Mouse (Mus musculus) left cerebral cortex, postnatal 4 days (tissue): ENCODE results near the gene Lhpp. TPM values are rescaled to one million over a fixed set of nuclear protein-coding genes. Genes with fewer than 3 reads are reported as not detected.

ENCODE experiments used
- DNase-seq: peaks from one replicate; pipeline ENCODE4 v3.0.0-alpha.2; 2022
- intact Hi-C: fragments of 180-260 bp; cut with DNase I; formaldehyde crosslinking; loops from one replicate; pipeline ENCODE4 v1.15.1; 2025
- total RNA-seq, 2 experiments: library from RNA; stranded (reverse); gene quantifications; 2 replicates each; pipeline ENCODE4 v1.2.3; 2021

Lhpp gene
- total RNA-seq, 2 experiments from 2014 or later, result 34.6 TPM

GRCm38 (mm10) chr7:132679117-132679516 lies 68.7 kb downstream of the Lhpp start:
- peak; percentile 80 for DNase-seq
- intact Hi-C loops, result no loop called here

GRCm38 (mm10) chr7:132679549-132679948 lies 69.1 kb downstream of the Lhpp start:
- no peak for DNase-seq

GRCm38 (mm10) chr7:132681296-132681695 lies 70.9 kb downstream of the Lhpp start:
- intact Hi-C loops, result no loop called here
- peak; percentile 73 for DNase-seq

More at GRCm38 (mm10) chr7:132679549-132679948, 69.1 kb downstream of the Lhpp start:
- intact Hi-C loops, result no loop called here

GRCm38 (mm10) chr7:132681831-132682230 lies 71.4 kb downstream of the Lhpp start:
- intact Hi-C loops, result no loop called here
- no peak for DNase-seq

- DNase-seq, result no peak
- intact Hi-C loops, result no loop called here
These were observed 71.9 kb downstream of the Lhpp start for GRCm38 (mm10) chr7:132682336-132682735.

DNA sequence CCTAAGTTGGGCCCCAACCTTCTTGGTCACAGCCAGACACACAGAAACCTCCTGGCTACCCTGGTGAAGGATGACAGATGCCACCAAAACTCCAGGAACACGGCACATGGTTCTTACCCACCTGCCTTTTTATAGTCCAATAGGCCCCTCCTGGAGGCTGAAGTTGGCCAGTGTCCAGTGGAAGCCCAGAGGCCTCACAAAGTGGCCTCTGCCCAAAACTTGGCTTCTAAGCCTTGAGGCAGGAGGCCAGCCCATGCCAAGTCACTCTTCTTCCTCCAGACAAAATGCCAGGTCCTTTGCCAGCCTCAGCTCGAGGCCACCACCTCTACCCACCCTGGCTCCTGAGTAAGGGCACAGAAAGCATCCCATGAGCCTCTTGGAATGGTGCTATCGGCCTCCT lies 72.5 kb downstream of the Lhpp start:
- intact Hi-C loops, result no loop called here

GRCm38 (mm10) chr7:132683923-132684322 lies 73.5 kb downstream of the Lhpp start:
- no peak for DNase-seq
- intact Hi-C loops, result no loop called here

More for the DNA sequence above, 72.5 kb downstream of the Lhpp start:
- peak; percentile 66 for DNase-seq

DNA sequence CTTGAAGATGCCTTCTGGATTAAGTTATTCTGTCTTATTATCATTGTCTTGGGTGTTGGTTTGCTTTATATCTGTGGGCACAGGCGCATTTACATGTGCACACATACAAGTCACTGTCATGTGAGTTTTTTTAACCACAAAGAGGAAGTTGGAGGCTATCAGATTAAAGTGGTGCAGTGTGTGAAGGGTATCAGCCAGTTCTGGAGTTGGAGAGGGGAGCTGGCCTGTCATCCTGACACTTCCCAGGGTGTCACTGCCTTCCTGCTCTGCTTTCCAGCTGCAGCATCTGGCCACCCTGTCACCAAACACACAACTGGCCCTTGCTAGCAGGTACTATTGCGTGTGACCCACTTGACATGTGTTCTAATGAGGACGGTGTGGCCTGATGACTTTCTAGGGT lies 76.1 kb downstream of the Lhpp start:
- no peak for DNase-seq
- intact Hi-C loops, result no loop called here

DNA sequence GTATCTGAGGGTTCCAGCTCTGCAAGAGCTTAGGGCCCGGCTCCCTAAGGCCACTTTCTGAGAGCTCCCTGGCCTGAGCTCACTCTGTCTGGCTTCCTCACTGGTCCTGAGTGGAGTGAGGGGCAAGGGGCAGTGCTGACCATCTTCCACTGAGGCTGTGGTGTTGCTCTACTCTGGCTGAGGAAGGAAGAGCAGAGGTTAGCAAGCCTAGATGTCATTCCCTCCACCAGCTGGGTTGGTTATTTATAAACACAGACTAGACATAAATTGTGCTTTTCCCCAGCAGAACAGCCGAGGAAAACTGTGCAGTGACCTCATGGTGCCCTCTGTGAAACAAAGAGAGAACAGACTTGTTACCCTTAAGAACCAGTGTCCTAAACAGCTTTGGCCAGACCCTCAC lies 77.5 kb downstream of the Lhpp start:
- intact Hi-C loops, result no loop called here
- no peak for DNase-seq

GRCm38 (mm10) chr7:132688721-132689120 lies 78.3 kb downstream of the Lhpp start:
- DNase-seq, result peak; percentile 56
- intact Hi-C loops, result no loop called here

DNA sequence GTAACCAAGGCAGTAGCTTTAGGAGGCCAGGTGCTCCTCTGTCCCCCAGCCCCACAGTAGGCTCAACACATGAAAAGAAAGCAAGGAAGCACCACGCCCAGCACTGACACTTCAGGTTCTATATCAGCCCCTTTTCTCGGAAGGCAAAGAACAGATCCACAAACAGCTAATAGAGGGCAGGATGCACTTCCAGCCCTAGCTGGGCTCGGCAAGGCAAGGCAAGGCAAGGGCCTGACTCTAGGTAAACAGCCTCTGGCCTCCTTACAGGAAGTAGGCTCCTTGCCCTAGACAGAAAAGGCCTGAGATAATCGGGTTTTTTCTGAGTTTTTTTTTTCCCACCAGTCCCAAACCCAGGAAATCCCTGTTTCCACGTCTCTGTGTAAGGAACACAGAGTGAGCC lies 79.3 kb downstream of the Lhpp start:
- intact Hi-C loops, result no loop called here
- DNase-seq, result no peak

- DNase-seq, result no peak
- intact Hi-C loops, result no loop called here
These were observed 80.5 kb downstream of the Lhpp start for GRCm38 (mm10) chr7:132690716-132691472.

GRCm38 (mm10) chr7:132692719-132693118 lies 82.3 kb downstream of the Lhpp start:
- peak; percentile 62 for DNase-seq
- intact Hi-C loops, result no loop called here

DNA sequence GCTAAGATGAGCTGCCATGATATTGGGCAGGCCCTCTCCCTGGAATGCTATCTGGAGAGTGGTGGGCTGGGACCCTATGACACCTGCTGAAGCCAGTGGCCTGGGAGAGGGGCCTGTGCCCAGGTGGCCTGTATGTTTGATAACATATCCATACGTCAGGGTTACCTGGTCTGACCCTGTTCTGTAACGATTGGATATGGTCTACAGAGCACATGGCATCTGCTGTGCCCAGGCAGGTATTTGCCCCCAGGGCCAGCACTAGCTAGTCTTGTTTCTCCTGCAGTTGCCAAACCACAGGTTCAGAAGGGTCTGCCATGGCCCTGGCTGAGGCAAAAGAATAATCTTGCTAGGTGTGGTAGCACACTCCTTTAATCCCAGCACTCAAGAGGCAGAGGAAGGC lies 83.1 kb downstream of the Lhpp start:
- intact Hi-C loops, result no loop called here
- DNase-seq, result no peak

DNA sequence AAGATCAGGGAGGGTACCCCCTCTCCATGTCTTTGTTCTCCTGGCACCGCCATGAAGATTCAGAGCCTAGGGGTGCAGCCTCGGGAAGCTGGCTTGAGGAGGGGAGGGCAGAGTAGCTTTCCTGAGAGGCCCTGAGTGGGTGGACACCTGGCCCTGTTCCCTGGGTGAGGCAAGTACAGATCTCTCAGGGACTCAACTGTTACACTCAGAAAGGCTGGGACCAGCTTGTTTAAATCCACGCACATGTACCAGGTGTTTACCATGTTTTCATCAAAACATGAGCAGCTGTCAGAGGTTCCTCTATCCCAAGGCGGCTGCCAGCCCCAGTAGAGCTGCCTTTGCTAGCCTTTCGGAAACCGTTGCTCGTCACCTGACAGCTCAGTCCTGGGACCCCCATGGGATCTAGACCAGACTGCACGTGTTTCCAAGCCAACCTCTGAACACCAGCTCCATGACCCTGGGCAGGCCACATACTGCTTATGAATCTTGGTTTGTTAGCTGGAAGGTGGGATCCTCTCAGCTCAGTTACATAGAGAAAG lies 86.9 kb downstream of the Lhpp start:
- intact Hi-C loops, result no loop called here
- no peak for DNase-seq

GRCm38 (mm10) chr7:132698737-132699136 lies 88.3 kb downstream of the Lhpp start:
- DNase-seq, result no peak
- intact Hi-C loops, result no loop called here

- intact Hi-C loops, result no loop called here
- no peak for DNase-seq
These were observed 88.7 kb downstream of the Lhpp start for GRCm38 (mm10) chr7:132699165-132699564.

GRCm38 (mm10) chr7:132699639-132700038 lies 89.2 kb downstream of the Lhpp start:
- intact Hi-C loops, result no loop called here
- DNase-seq, result no peak

- DNase-seq, result no peak
- intact Hi-C loops, result no loop called here
These were observed 89.7 kb downstream of the Lhpp start for GRCm38 (mm10) chr7:132700107-132700506.

DNA sequence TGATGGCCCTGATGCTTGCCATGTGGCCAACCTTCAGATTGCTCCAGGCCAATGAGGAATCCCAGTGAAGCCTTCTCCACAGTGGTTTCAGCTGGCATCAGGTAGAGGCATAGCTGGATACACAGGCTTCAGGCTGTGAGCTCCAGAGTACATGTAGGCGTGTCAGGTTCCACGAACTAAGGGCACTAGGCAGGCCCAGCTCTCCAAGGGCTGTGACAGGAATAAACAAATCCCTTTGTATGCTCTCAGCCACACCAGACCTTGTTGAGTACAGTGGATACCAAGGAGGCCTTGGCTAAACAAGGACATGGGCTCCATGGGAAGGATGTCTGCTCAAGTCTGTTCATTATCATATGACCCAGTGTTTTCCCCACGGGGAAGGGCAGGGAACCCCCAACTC lies 91.0 kb downstream of the Lhpp start:
- DNase-seq, result no peak
- intact Hi-C loops, result no loop called here

- no peak for DNase-seq
- intact Hi-C loops, result no loop called here
These were observed 91.6 kb downstream of the Lhpp start for GRCm38 (mm10) chr7:132702024-132702423.

DNA sequence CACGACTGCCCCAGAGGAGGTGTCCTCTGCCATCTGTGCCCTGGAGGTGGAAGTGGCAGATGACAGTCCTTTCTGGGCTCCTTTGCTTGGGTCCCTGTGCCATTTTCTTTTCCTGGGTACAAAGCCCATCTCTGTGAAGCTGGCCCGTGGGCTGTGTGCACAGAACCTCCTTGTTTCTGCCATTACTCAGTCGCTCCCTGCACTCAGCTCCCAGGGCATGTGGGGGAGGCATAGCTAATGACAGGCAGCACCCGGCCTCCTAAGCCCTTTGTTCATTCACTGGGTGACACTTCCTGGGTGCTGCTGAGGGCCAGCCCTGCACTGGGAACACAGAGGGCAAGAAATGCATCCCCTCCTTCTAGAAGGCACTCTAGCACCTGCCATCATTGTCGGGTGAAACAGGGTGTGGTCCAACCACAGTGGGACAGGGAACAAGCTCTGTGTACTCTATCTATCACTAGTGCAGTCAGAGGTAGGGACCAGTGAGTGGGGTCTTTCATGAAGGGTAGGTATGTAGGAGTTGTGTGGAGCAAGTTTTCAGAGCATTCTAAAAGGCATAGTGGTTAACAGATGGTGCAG lies 92.1 kb downstream of the Lhpp start:
- no peak for DNase-seq
- intact Hi-C loops, result no loop called here
